Mouse (Mus musculus): Measurements from ENCODE around the gene Mstn.

- no peak for TF ChIP-seq CTCF (IDR thresholded peaks at IDR 0.05; ENCODE audit: extremely low read depth, insufficient read depth, low read length)
- no peak for TF ChIP-seq POLR2A (IDR thresholded peaks at IDR 0.05; ENCODE audit: extremely low read depth, insufficient read depth, low read length)
These were observed 24.0 kb upstream of the Mstn start for GRCm38 (mm10) chr1:53037443-53037871.

Measured in cortical plate, adult 2 months (tissue).